Comparison of ENCODE assay signal across 21 mouse cellular contexts in genomic region chr5:32361441-32362235, GRCm38 (mm10).
DNase-seq lines count a peak whose midpoint lies in the region; ATAC-seq and TF ChIP-seq lines count a peak whose summit lies in the region.
"Had no signal": no experiment of that assay in that cellular context is flagged by ENCODE, and none has a peak within 500 bp of the region (broad histone marks: within the 10 kb centered on the region; RNA-seq: fewer than 3 reads in every experiment).

No protein-coding gene starts in this region.

- DNase-seq in forebrain, postnatal 0 days = peak; percentile 5
- no peak for DNase-seq in forebrain, embryonic 11.5 days (ENCODE audit: low spot score)
- no peak for DNase-seq in liver, postnatal 0 days
- DNase-seq in liver = no peak
- DNase-seq in cerebellum, adult 8-10 months = peak; percentile 61
- peak; percentile 57 for DNase-seq in skeletal muscle tissue, adult 2 months (ENCODE audit: low read depth, low spot score)
- DNase-seq in heart, adult 11 months = no peak
- no peak for DNase-seq in gastrocnemius, postnatal 10 days
- DNase-seq: adrenal gland, postnatal 25 days; heart, adult 2 months; kidney, adult 18-20 months; lung, adult 18-20 months; lung, postnatal 14 days; right cerebral cortex, postnatal 25 days; thymus, postnatal 4 days had no signal

- H3K9me3 ChIP-seq in forebrain, postnatal 0 days (ENCODE audit: low read length) = no peaks in the 10 kb centered on the region
- H3K9me3 ChIP-seq in forebrain, embryonic 11.5 days (ENCODE audit: control insufficient read depth, low read length) = no peaks in the 10 kb centered on the region
- no peaks in the 10 kb centered on the region for H3K9me3 ChIP-seq in liver, postnatal 0 days (ENCODE audit: low read length)
- H3K9me3 ChIP-seq: forebrain, embryonic 13.5 days; G1E; hindbrain, embryonic 10.5 days; megakaryocyte, embryonic 14.5 days had no signal

- no peak overlapping the region for H3K4me2 ChIP-seq in forebrain, postnatal 0 days (ENCODE audit: low read depth)
- H3K4me2 ChIP-seq in forebrain, embryonic 11.5 days (ENCODE audit: low read depth, low read length, severe bottlenecking) = no peak overlapping the region
- H3K4me2 ChIP-seq in liver, postnatal 0 days (ENCODE audit: low read depth, low read length) = no peak overlapping the region
- H3K4me2 ChIP-seq: forebrain, embryonic 13.5 days had no signal

- no peak for TF ChIP-seq EP300 in liver, postnatal 0 days (IDR thresholded peaks at IDR 0.05; ENCODE audit: low read depth)

- no peaks in the 10 kb centered on the region for H3K4me1 ChIP-seq in forebrain, postnatal 0 days (ENCODE audit: insufficient read depth)
- no peaks in the 10 kb centered on the region for H3K4me1 ChIP-seq in forebrain, embryonic 11.5 days (replicated peaks; ENCODE audit: control insufficient read depth, insufficient read depth, low read length)
- peaks cover 6% of the 10 kb centered on the region for H3K4me1 ChIP-seq in liver, postnatal 0 days (ENCODE audit: insufficient read depth)
- H3K4me1 ChIP-seq: forebrain, embryonic 13.5 days; megakaryocyte, embryonic 14.5 days had no signal

- no peaks in the 10 kb centered on the region for H3K27me3 ChIP-seq in forebrain, postnatal 0 days (ENCODE audit: insufficient read depth, low read length)
- H3K27me3 ChIP-seq in forebrain, embryonic 11.5 days (ENCODE audit: control insufficient read depth, insufficient read depth, low read length) = no peaks in the 10 kb centered on the region
- no peaks in the 10 kb centered on the region for H3K27me3 ChIP-seq in liver, postnatal 0 days (ENCODE audit: insufficient read depth, low read length)

- no peak overlapping the region for H3K4me3 ChIP-seq in forebrain, postnatal 0 days (ENCODE audit: low read depth, low read length)
- H3K4me3 ChIP-seq in forebrain, embryonic 11.5 days (ENCODE audit: low read depth, low read length) = no peak overlapping the region
- no peak overlapping the region for H3K4me3 ChIP-seq in liver, postnatal 0 days (ENCODE audit: low read depth, low read length)
- H3K4me3 ChIP-seq: forebrain, embryonic 13.5 days; heart, adult 2 months; hindbrain, embryonic 10.5 days; megakaryocyte, embryonic 14.5 days had no signal

- TF ChIP-seq CTCF in forebrain, postnatal 0 days (IDR thresholded peaks at IDR 0.05; ENCODE audit: low read depth) = no peak
- 0 out of 2 replicates have a peak, but pooled peaks have one; percentile 3 for TF ChIP-seq CTCF in liver, postnatal 0 days (IDR thresholded peaks at IDR 0.05; ENCODE audit: low read depth)

- H3K36me3 ChIP-seq in forebrain, postnatal 0 days (ENCODE audit: insufficient read depth) = no peaks in the 10 kb centered on the region
- no peaks in the 10 kb centered on the region for H3K36me3 ChIP-seq in forebrain, embryonic 11.5 days (ENCODE audit: control insufficient read depth, insufficient read depth, low read length)
- H3K36me3 ChIP-seq in liver, postnatal 0 days (replicated peaks; ENCODE audit: insufficient read depth, low read length) = no peaks in the 10 kb centered on the region
- H3K36me3 ChIP-seq: G1E; hindbrain, embryonic 10.5 days had no signal

- no peak overlapping the region for H3K27ac ChIP-seq in forebrain, postnatal 0 days (ENCODE audit: low read depth, low read length)
- H3K27ac ChIP-seq in forebrain, embryonic 11.5 days (ENCODE audit: low read depth, low read length) = no peak overlapping the region
- no peak overlapping the region for H3K27ac ChIP-seq in liver, postnatal 0 days (ENCODE audit: low read depth)
- H3K27ac ChIP-seq: forebrain, embryonic 13.5 days; heart, adult 2 months; hindbrain, embryonic 10.5 days; kidney, postnatal 0 days had no signal

- WGBS in forebrain, postnatal 0 days = 71% methylated on average over 3 of the region's 3 CpGs
- 88% methylated on average over 3 of the region's 3 CpGs for WGBS in forebrain, embryonic 11.5 days
- 77% methylated on average over 3 of the region's 3 CpGs for WGBS in liver, postnatal 0 days (ENCODE audit: insufficient replicate concordance)

- peak; percentile 79 for ATAC-seq in forebrain, postnatal 0 days
- ATAC-seq in forebrain, embryonic 11.5 days (replicated peaks; ENCODE audit: low FRiP score) = no peak
- ATAC-seq in liver, postnatal 0 days = no peak
- ATAC-seq: forebrain, embryonic 13.5 days; midbrain, embryonic 16.5 days had no signal

- no peak overlapping the region for H3K9ac ChIP-seq in forebrain, postnatal 0 days
- H3K9ac ChIP-seq in forebrain, embryonic 11.5 days (ENCODE audit: low read length) = no peak overlapping the region
- no peak overlapping the region for H3K9ac ChIP-seq in liver, postnatal 0 days (replicated peaks)
- H3K9ac ChIP-seq: forebrain, embryonic 13.5 days had no signal

Comparison
In these comparisons a context has a peak if more than half of its experiments do, and no peak if none do; other contexts are left out.
1. DNase-seq: peak in forebrain, postnatal 0 days (single experiment), cerebellum, adult 8-10 months (single experiment) and skeletal muscle tissue, adult 2 months (single experiment); none in forebrain, embryonic 11.5 days (single experiment), liver, postnatal 0 days (single experiment), liver (single experiment), heart, adult 11 months (single experiment) and gastrocnemius, postnatal 10 days (single experiment).